Mouse (Mus musculus) gonadal fat pad, adult 2 months (tissue): ENCODE results near the gene Slc25a11. TPM values are rescaled to one million over a fixed set of nuclear protein-coding genes. Genes with fewer than 3 reads are reported as not detected.

Experiments used
- DNase-seq: peaks from one replicate; pipeline ENCODE4 v3.0.0-alpha.2; 2012; ENCODE audit warnings: low read depth
- polyA plus RNA-seq: library from polyadenylated mRNA; depleted of rRNA; stranded (reverse); fragments of >200 nt; gene quantifications from 2 replicates; pipeline ENCODE4 v1.2.3, GENCODE M21; 2012; rRNA removed

Gene Slc25a11
- polyA plus RNA-seq, 1 experiment, result 171 TPM

GRCm38 (mm10) chr11:70621972-70622814 is 25.1 kb downstream of the Slc25a11 start:
- no peak for DNase-seq

- no peak for DNase-seq
These were observed 28.2 kb downstream of the Slc25a11 start, which contains the start of gene Chrne for GRCm38 (mm10) chr11:70619101-70619500. Gene Chrne, minus strand, starts transcription at chr11:70619216.

GRCm38 (mm10) chr11:70615516-70616093 is 31.7 kb downstream of the Slc25a11 start, which contains the start of gene 4930544D05Rik:
Gene 4930544D05Rik, plus strand, starts transcription at chr11:70615848.
- DNase-seq, result no peak

GRCm38 (mm10) chr11:70615074-70615473 is 32.2 kb downstream of the Slc25a11 start:
- no peak for DNase-seq

GRCm38 (mm10) chr11:70612505-70612904 is 34.8 kb downstream of the Slc25a11 start:
- no peak for DNase-seq

- no peak for DNase-seq
These were observed 36.5 kb downstream of the Slc25a11 start for GRCm38 (mm10) chr11:70610752-70611151.

- no peak for DNase-seq
These were observed 38.8 kb downstream of the Slc25a11 start for GRCm38 (mm10) chr11:70608381-70609066.

- no peak for DNase-seq
These were observed 39.7 kb downstream of the Slc25a11 start for GRCm38 (mm10) chr11:70607611-70608010.

- no peak for DNase-seq
These were observed 40.6 kb downstream of the Slc25a11 start for GRCm38 (mm10) chr11:70606717-70607116.

- no peak for DNase-seq
These were observed 42.2 kb downstream of the Slc25a11 start for GRCm38 (mm10) chr11:70605024-70605566.

GRCm38 (mm10) chr11:70598451-70598953 is 48.8 kb downstream of the Slc25a11 start:
- no peak for DNase-seq

GRCm38 (mm10) chr11:70597301-70597700 is 50.0 kb downstream of the Slc25a11 start:
- no peak for DNase-seq

GRCm38 (mm10) chr11:70596094-70596493 is 51.2 kb downstream of the Slc25a11 start:
- DNase-seq, result no peak

- DNase-seq, result no peak
These were observed 51.6 kb downstream of the Slc25a11 start for GRCm38 (mm10) chr11:70595638-70596037.

- no peak for DNase-seq
These were observed 52.9 kb downstream of the Slc25a11 start for GRCm38 (mm10) chr11:70594253-70594989.

Other genes with a start within 250 kb of the Slc25a11 start
- gene Pelp1, start 237.4 kb downstream of the Slc25a11 start, polyA plus RNA-seq, result 15.2 and 16.4 TPM in 2 replicates
- gene Arrb2, start 214.8 kb downstream of the Slc25a11 start, polyA plus RNA-seq, result 58.5 and 60.4 TPM in 2 replicates
- gene Med11, start 195.6 kb downstream of the Slc25a11 start, polyA plus RNA-seq, result 19.4 and 21.9 TPM in 2 replicates
- gene Zmynd15, start 188.0 kb downstream of the Slc25a11 start, polyA plus RNA-seq, result 3.3 and 4.8 TPM in 2 replicates
- 15.4 and 16.9 TPM in 2 replicates for gene Cxcl16, start 187.5 kb downstream of the Slc25a11 start, polyA plus RNA-seq
- gene Tm4sf5, start 142.2 kb downstream of the Slc25a11 start, polyA plus RNA-seq, result 0.84 and 1.7 TPM in 2 replicates
- gene Vmo1, start 132.9 kb downstream of the Slc25a11 start, polyA plus RNA-seq, result 0.29 TPM in 1 of 2 replicates, not detected in the other
- 0.36 TPM in 1 of 2 replicates, not detected in the other for gene Gltpd2, start 128.3 kb downstream of the Slc25a11 start, polyA plus RNA-seq
- gene Psmb6, start 122.1 kb downstream of the Slc25a11 start, polyA plus RNA-seq, result 382 and 410 TPM in 2 replicates
- gene Gm40193, start 114.5 kb downstream of the Slc25a11 start, polyA plus RNA-seq, result not detected in 2 replicates
- gene Pld2, start 107.4 kb downstream of the Slc25a11 start, polyA plus RNA-seq, result 27.0 and 28.1 TPM in 2 replicates
- gene Mink1, start 84.6 kb downstream of the Slc25a11 start, polyA plus RNA-seq, result 78.8 and 86.9 TPM in 2 replicates
- gene 4930544D05Rik, start 31.6 kb downstream of the Slc25a11 start, polyA plus RNA-seq, result 5.1 and 7.1 TPM in 2 replicates
- 0.28 and 0.57 TPM in 2 replicates for gene Chrne, start 28.3 kb downstream of the Slc25a11 start, polyA plus RNA-seq
- 0.08 and 0.29 TPM in 2 replicates for gene Gp1ba, start 8.4 kb downstream of the Slc25a11 start, polyA plus RNA-seq
- gene Rnf167, start 244 bp downstream of the Slc25a11 start, polyA plus RNA-seq, result 93.2 and 93.4 TPM in 2 replicates
- gene Pfn1, start 7.2 kb upstream of the Slc25a11 start, polyA plus RNA-seq, result 614 and 704 TPM in 2 replicates
- 21.6 and 21.9 TPM in 2 replicates for gene Eno3, start 9.7 kb upstream of the Slc25a11 start, polyA plus RNA-seq
- gene Spag7, start 21.9 kb upstream of the Slc25a11 start, polyA plus RNA-seq, result 45.7 and 61.0 TPM in 2 replicates
- gene Camta2, start 40.6 kb upstream of the Slc25a11 start, polyA plus RNA-seq, result 17.7 and 29.9 TPM in 2 replicates
- 11.9 and 12.4 TPM in 2 replicates for gene Inca1, start 52.7 kb upstream of the Slc25a11 start, polyA plus RNA-seq
- 98.2 and 102 TPM in 2 replicates for gene Kif1c, start 53.1 kb upstream of the Slc25a11 start, polyA plus RNA-seq
- gene Zfp3, start 116.7 kb upstream of the Slc25a11 start, polyA plus RNA-seq, result 2.9 and 3.7 TPM in 2 replicates
- gene Scimp, start 165.1 kb upstream of the Slc25a11 start, polyA plus RNA-seq, result 0.65 and 0.92 TPM in 2 replicates
- 4.4 and 5.1 TPM in 2 replicates for gene Rabep1, start 197.3 kb upstream of the Slc25a11 start, polyA plus RNA-seq